Mouse (Mus musculus) spleen, adult 2 months (tissue): ENCODE results near the gene 4933428G20Rik.

Source experiments
- CTCF ChIP-seq: fragments of 200-500 bp; IDR thresholded peaks from 2 replicates; pipeline ENCODE4 v1.5.1; 2011; ENCODE audit warnings: mild to moderate bottlenecking, inconsistent platforms; ENCODE audit not compliant: insufficient read depth, insufficient read length, insufficient replicate concordance; ENCODE audit errors: extremely low read depth
- POLR2A ChIP-seq: fragments of 200-500 bp; IDR thresholded peaks from 2 replicates; pipeline ENCODE4 v1.6.1; 2011; ENCODE audit warnings: low read depth, low read length, inconsistent platforms

GRCm38 (mm10) chr11:97457120-97457519, 43.0 kb downstream of the 4933428G20Rik start:
- no peak for TF ChIP-seq CTCF
- no peak for TF ChIP-seq POLR2A
